Mouse (Mus musculus) embryonic facial prominence, embryonic 12.5 days (tissue): ENCODE data around the gene Anp32e. TPM values are rescaled to one million over a fixed set of nuclear protein-coding genes. Genes with fewer than 3 reads are reported as not detected.
"Not testable (repeated sequence)": the region's sequence is repeated elsewhere in the genome, so short reads cannot be mapped to it uniquely, and the experiment has no call there.

Source experiments
- ATAC-seq: fragments of 200-750 bp; cut with Nextera tagmentation; 2 replicates; pipeline ENCODE4 v1.8.0; 2017; ENCODE audit not compliant: insufficient number of reproducible peaks, insufficient read depth, low FRiP score, low TSS enrichment
- H3K27ac ChIP-seq: fragments of 300-500 bp; sonication (generic); 2 replicates; pipeline ENCODE4 v1.5.1; 2016; ENCODE audit warnings: mild to moderate bottlenecking
- H3K27me3 ChIP-seq: fragments of 300-500 bp; sonication (generic); 2 replicates; pipeline ENCODE4 v1.6.1; 2016; ENCODE audit warnings: mild to moderate bottlenecking, moderate library complexity
- H3K36me3 ChIP-seq: fragments of 300-500 bp; sonication (generic); 2 replicates; pipeline ENCODE4 v1.6.1; 2016; ENCODE audit warnings: mild to moderate bottlenecking
- H3K4me1 ChIP-seq: fragments of 300-500 bp; sonication (generic); 2 replicates; pipeline ENCODE4 v1.6.1; 2016
- H3K4me2 ChIP-seq: fragments of 300-500 bp; sonication (generic); replicated peaks from 2 replicates; pipeline ENCODE4 v1.6.1; 2016; ENCODE audit warnings: mild to moderate bottlenecking, moderate library complexity
- H3K4me3 ChIP-seq: fragments of 300-500 bp; sonication (generic); 2 replicates; pipeline ENCODE4 v1.5.1; 2016; ENCODE audit warnings: mild to moderate bottlenecking
- H3K9ac ChIP-seq: fragments of 300-500 bp; sonication (generic); 2 replicates; pipeline ENCODE4 v1.6.1; 2016; ENCODE audit warnings: mild to moderate bottlenecking, moderate library complexity
- H3K9me3 ChIP-seq: fragments of 300-500 bp; sonication (generic); 2 replicates; pipeline ENCODE4 v1.6.1; 2016; ENCODE audit warnings: mild to moderate bottlenecking, moderate library complexity
- WGBS: fragments of 180-500 bp; shearing (Covaris S2); methylation state at CpG from one replicate; pipeline ENCODE4 v1.1.7; 2016; 5-methylcytosine and 5-hydroxymethylcytosine counted together
- polyA plus RNA-seq: library from polyadenylated mRNA; unstranded; fragments of >200 nt; fragmentation: Nextera tagmentation; extraction: Ambion mirVana; gene quantifications from 2 replicates; pipeline ENCODE4 v1.2.1, GENCODE M21; 2016

Gene Anp32e
- polyA plus RNA-seq, 1 experiment from 2014 or later: 287 TPM

GRCm38 (mm10) chr3:95950763-95951551 is 21.9 kb downstream of the Anp32e start:
- no peaks in the 10 kb centered on the region for H3K9me3 ChIP-seq
- 0 out of 2 replicates have a peak, but pooled peaks cover 6% of the 10 kb centered on the region for H3K4me1 ChIP-seq
- peak overlapping the region; percentile 67 for H3K4me2 ChIP-seq
- peak overlapping the region; percentile 54 for H3K4me3 ChIP-seq
- peak; percentile 85 for ATAC-seq
- H3K27me3 ChIP-seq: no peaks in the 10 kb centered on the region
- peak overlapping the region; percentile 53 for H3K9ac ChIP-seq
- 2% methylated on average over 49 of the region's 49 CpGs for WGBS
- H3K36me3 ChIP-seq: peaks cover 10% of the 10 kb centered on the region
- H3K27ac ChIP-seq: peak overlapping the region; percentile 89

DNA sequence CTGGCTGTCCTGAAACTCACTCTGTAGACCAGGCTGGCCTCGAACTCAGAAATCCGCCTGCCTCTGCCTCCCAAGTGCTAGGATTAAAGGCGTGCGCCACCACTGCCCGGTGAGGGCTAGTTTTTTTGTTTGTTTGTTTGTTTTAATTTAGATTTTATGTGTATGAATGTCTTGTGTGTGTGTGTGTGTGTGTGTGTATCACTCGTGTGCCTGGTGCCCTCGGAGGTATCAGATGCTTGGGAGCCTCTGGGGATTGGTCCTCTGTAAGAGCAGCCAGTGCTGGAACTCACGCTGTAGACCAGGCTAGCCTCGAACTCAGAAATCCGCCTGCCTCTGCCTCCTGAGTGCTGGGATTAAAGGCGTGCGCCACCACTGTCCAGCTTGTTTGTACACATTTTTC is 22.5 kb downstream of the Anp32e start:
- not testable (repeated sequence) for ATAC-seq, H3K9me3 ChIP-seq, H3K36me3 ChIP-seq, H3K27me3 ChIP-seq, H3K4me1 ChIP-seq
- H3K27ac ChIP-seq: peak overlapping the region; percentile 89
- peak overlapping the region; percentile 53; the same call in 1 of the 2 replicates for H3K9ac ChIP-seq
- H3K4me2 ChIP-seq: peak overlapping the region; percentile 67
- H3K4me3 ChIP-seq: peak overlapping the region; percentile 54
- 71% methylated on average over 12 of the region's 12 CpGs for WGBS

- Histone ChIP-seq H3K27me3 (no peaks in the 10 kb centered on the region), H3K27ac (no peak overlapping the region), H3K9ac (no peak overlapping the region), H3K9me3 (no peaks in the 10 kb centered on the region), H3K4me3 (no peak overlapping the region), H3K36me3 (no peaks in the 10 kb centered on the region), H3K4me1 (0 out of 2 replicates have a peak, but pooled peaks cover 6% of the 10 kb centered on the region), H3K4me2 (no peak overlapping the region)
- ATAC-seq: no peak
These were observed 24.0 kb downstream of the Anp32e start for GRCm38 (mm10) chr3:95953023-95953422.

DNA sequence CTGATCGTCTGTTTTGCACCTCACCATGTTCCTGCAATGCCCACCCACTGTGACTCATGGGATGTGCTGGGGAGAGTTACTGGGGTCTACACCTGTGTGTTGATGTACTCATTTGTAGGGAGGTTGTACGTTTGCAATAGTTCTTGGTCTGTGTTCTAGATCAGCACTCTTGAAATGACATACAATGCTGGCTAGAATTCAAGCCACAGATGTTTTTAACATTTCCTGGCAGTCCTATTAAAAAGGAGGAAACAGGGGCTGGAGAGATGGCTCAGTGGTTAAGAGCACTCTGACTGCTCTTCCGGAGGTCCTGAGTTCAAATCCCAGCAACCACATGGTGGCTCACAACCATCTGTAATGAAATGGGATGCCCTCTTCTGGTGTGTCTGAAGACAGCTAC is 24.5 kb downstream of the Anp32e start:
- H3K27ac ChIP-seq: no peak overlapping the region
- 71% methylated on average over 3 of the region's 3 CpGs for WGBS

GRCm38 (mm10) chr3:95954648-95955173 is 25.7 kb downstream of the Anp32e start:
- not testable (repeated sequence) for ATAC-seq, H3K36me3 ChIP-seq, H3K4me2 ChIP-seq, H3K4me3 ChIP-seq, H3K4me1 ChIP-seq, H3K9me3 ChIP-seq, H3K27ac ChIP-seq, H3K27me3 ChIP-seq, H3K9ac ChIP-seq
- WGBS: 88% methylated on average over 12 of the region's 12 CpGs

More for the DNA sequence above, 24.5 kb downstream of the Anp32e start:
- H3K9ac ChIP-seq: no peak overlapping the region
- no peaks in the 10 kb centered on the region for H3K36me3 ChIP-seq
- H3K4me3 ChIP-seq: no peak overlapping the region
- no peak for ATAC-seq
- no peaks in the 10 kb centered on the region for H3K9me3 ChIP-seq
- no peaks in the 10 kb centered on the region for H3K27me3 ChIP-seq
- H3K4me1 ChIP-seq: 0 out of 2 replicates have a peak, but pooled peaks cover 6% of the 10 kb centered on the region
- H3K4me2 ChIP-seq: no peak overlapping the region

DNA sequence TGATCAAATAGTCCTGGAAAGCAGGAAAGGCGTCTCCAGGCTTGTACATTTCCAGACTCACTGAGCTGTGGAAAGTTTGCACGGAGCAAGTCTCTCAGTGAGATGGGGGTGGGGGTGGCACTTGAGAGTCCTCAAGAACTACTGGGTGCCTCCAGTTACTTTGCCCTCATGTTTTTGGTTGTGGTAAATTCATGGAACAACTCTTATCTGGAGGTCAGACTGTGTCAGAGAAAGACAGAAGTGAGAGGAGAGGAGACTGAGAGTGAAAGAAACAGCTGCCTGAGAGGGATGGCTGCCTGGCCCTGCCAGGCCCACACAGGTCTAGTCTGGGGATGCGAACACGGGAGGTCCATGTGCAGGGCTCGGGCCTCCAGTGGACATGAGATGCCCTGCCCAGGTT is 26.3 kb downstream of the Anp32e start:
- whole genome bisulfite sequencing: 94% methylated on average over 5 of the region's 5 CpGs
- H3K9ac ChIP-seq: no peak overlapping the region
- no peak overlapping the region for H3K4me2 ChIP-seq
- ATAC-seq: no peak
- no peak overlapping the region for H3K4me3 ChIP-seq
- H3K4me1 ChIP-seq: 0 out of 2 replicates have a peak, but pooled peaks cover 6% of the 10 kb centered on the region
- H3K9me3 ChIP-seq: no peaks in the 10 kb centered on the region
- H3K27ac ChIP-seq: no peak overlapping the region
- H3K27me3 ChIP-seq: no peaks in the 10 kb centered on the region
- H3K36me3 ChIP-seq: no peaks in the 10 kb centered on the region

- Histone ChIP-seq H3K4me3 (no peak overlapping the region), H3K4me2 (no peak overlapping the region), H3K27me3 (no peaks in the 10 kb centered on the region), H3K9me3 (no peaks in the 10 kb centered on the region), H3K4me1 (no peaks in the 10 kb centered on the region), H3K9ac (no peak overlapping the region), H3K36me3 (no peaks in the 10 kb centered on the region), H3K27ac (peak overlapping the region; percentile 23; the same call in 1 of the 2 replicates)
- no peak for ATAC-seq
- 68% methylated on average over 8 of the region's 8 CpGs for WGBS
These were observed 28.5 kb downstream of the Anp32e start for GRCm38 (mm10) chr3:95957359-95958148.

- Histone ChIP-seq H3K4me3 (no peak overlapping the region), H3K27ac (no peak overlapping the region), H3K27me3 (no peaks in the 10 kb centered on the region), H3K4me2 (no peak overlapping the region), H3K4me1 (no peaks in the 10 kb centered on the region), H3K36me3 (no peaks in the 10 kb centered on the region), H3K9ac (no peak overlapping the region), H3K9me3 (no peaks in the 10 kb centered on the region)
- WGBS: 88% methylated on average over 5 of the region's 5 CpGs
- no peak for ATAC-seq
These were observed 30.0 kb downstream of the Anp32e start for GRCm38 (mm10) chr3:95959082-95959481.

- H3K4me3 ChIP-seq: no peak overlapping the region
- H3K9me3 ChIP-seq: no peaks in the 10 kb centered on the region
- no peak for ATAC-seq
- no peak overlapping the region for H3K9ac ChIP-seq
- H3K27me3 ChIP-seq: no peaks in the 10 kb centered on the region
- no peak overlapping the region for H3K4me2 ChIP-seq
- H3K36me3 ChIP-seq: no peaks in the 10 kb centered on the region
- no peaks in the 10 kb centered on the region for H3K4me1 ChIP-seq
- WGBS: 74% methylated on average over 1 of the region's 1 CpGs
- no peak overlapping the region for H3K27ac ChIP-seq
These were observed 30.8 kb downstream of the Anp32e start for GRCm38 (mm10) chr3:95959807-95960206.

- not testable (repeated sequence) for H3K4me3 ChIP-seq, H3K9ac ChIP-seq, H3K36me3 ChIP-seq, H3K27me3 ChIP-seq, H3K4me2 ChIP-seq, H3K4me1 ChIP-seq, H3K9me3 ChIP-seq, ATAC-seq, H3K27ac ChIP-seq
- 74% methylated on average over 8 of the region's 8 CpGs for WGBS
These were observed 33.1 kb downstream of the Anp32e start for GRCm38 (mm10) chr3:95962182-95962581.

GRCm38 (mm10) chr3:95963230-95963629 is 34.2 kb downstream of the Anp32e start:
- H3K27ac ChIP-seq: no peak overlapping the region
- H3K4me1 ChIP-seq: peaks cover 3% of the 10 kb centered on the region; the same call in 1 of the 2 replicates
- H3K9ac ChIP-seq: no peak overlapping the region
- H3K9me3 ChIP-seq: no peaks in the 10 kb centered on the region
- no peaks in the 10 kb centered on the region for H3K36me3 ChIP-seq
- WGBS: 18% methylated on average over 2 of the region's 2 CpGs
- no peak for ATAC-seq
- no peaks in the 10 kb centered on the region for H3K27me3 ChIP-seq
- H3K4me3 ChIP-seq: no peak overlapping the region
- H3K4me2 ChIP-seq: no peak overlapping the region
